Mouse (Mus musculus) ES-E14 (cell line): ENCODE measurements around the gene Psors1c2. TPM values are rescaled to one million over a fixed set of nuclear protein-coding genes. Genes with fewer than 3 reads are reported as not detected.

Experiments
- DNase-seq: peaks from one replicate; pipeline ENCODE4 v3.0.0-alpha.2; 2013; ENCODE audit warnings: low read depth, low spot score
- H3K27ac ChIP-seq: 2 replicates; pipeline ENCODE4 v1.5.1; 2012; ENCODE audit warnings: low read depth, mild to moderate bottlenecking, low read length, moderate library complexity, mixed read lengths; ENCODE audit not compliant: poor library complexity, insufficient read depth, severe bottlenecking
- H3K36me3 ChIP-seq: 2 replicates; pipeline ENCODE4 v1.6.1; 2012; ENCODE audit warnings: mild to moderate bottlenecking, low read length, moderate library complexity, mixed read lengths; ENCODE audit not compliant: control insufficient read depth, poor library complexity, insufficient read depth, severe bottlenecking
- H3K4me1 ChIP-seq, 2 experiments: fragments of 150-350 bp in 1 of 2; sonication (generic) in 1 of 2; 2 replicates each; pipeline ENCODE4 v1.6.1; 2012; ENCODE audit warnings: low read length in 2 of 2, mild to moderate bottlenecking in 1 of 2, mixed read lengths in 1 of 2; ENCODE audit not compliant: control insufficient read depth in 2 of 2, insufficient read depth in 2 of 2, poor library complexity in 1 of 2
- H3K4me3 ChIP-seq, 2 experiments: fragments of 150-350 bp in 1 of 2; sonication (generic) in 1 of 2; 2 replicates each; pipeline ENCODE4 v1.5.1; 2012; ENCODE audit warnings: low read length in 2 of 2, low read depth in 1 of 2, mild to moderate bottlenecking in 1 of 2, mixed read lengths in 1 of 2; ENCODE audit not compliant: insufficient read depth in 1 of 2, poor library complexity in 1 of 2, severe bottlenecking in 1 of 2
- H3K9ac ChIP-seq: 2 replicates; pipeline ENCODE4 v1.6.1; 2012; ENCODE audit warnings: low read depth, mild to moderate bottlenecking, low read length, mixed read lengths; ENCODE audit not compliant: poor library complexity, insufficient read depth, severe bottlenecking
- H3K9me3 ChIP-seq: fragments of 150-350 bp; sonication (generic); 2 replicates; pipeline ENCODE4 v1.6.1; 2012; ENCODE audit warnings: low read depth, mild to moderate bottlenecking, low read length; ENCODE audit not compliant: control insufficient read depth, insufficient read depth
- CHD2 ChIP-seq: IDR thresholded peaks from 2 replicates; pipeline ENCODE4 v1.6.1; 2014; ENCODE audit warnings: mild to moderate bottlenecking, low read depth, low read length, inconsistent platforms
- HCFC1 ChIP-seq: IDR thresholded peaks from 2 replicates; pipeline ENCODE4 v1.6.1; 2012; ENCODE audit warnings: low read length, inconsistent platforms, borderline replicate concordance; ENCODE audit not compliant: insufficient read depth
- MAFK ChIP-seq: IDR thresholded peaks from 2 replicates; pipeline ENCODE4 v1.6.1; 2014; ENCODE audit warnings: mild to moderate bottlenecking, low read depth, low read length, inconsistent platforms; ENCODE audit not compliant: insufficient read depth
- ZC3H11A ChIP-seq: IDR thresholded peaks from 2 replicates; pipeline ENCODE4 v1.6.1; 2012; ENCODE audit warnings: low read depth, mild to moderate bottlenecking, inconsistent platforms, low read length, borderline replicate concordance
- ZNF384 ChIP-seq: IDR thresholded peaks from 2 replicates; pipeline ENCODE4 v1.6.1; 2012; ENCODE audit warnings: low read depth, low read length, inconsistent platforms
- in situ Hi-C, 2 experiments: fragments of 600-800 bp; cut with MboI; formaldehyde crosslinking; loops; one replicate each; pipeline ENCODE4 v1.15.1; 2025; ENCODE audit warnings: low sequenced_read_pairs in 2 of 2, inconsistent platforms in 1 of 2; ENCODE audit not compliant: unreplicated experiment in 2 of 2
- total RNA-seq: library from RNA; depleted of rRNA; stranded (reverse); fragments of 300-350 nt; gene quantifications from 2 replicates; pipeline ENCODE4 v1.2.3, GENCODE M21; 2012

Psors1c2 gene
- total RNA-seq, 1 experiment = 8.9 TPM

GRCm38 (mm10) chr17:35537421-35537820 is 4.4 kb downstream of the Psors1c2 start:
- peaks cover 2 to 23% of the 10 kb centered on the region in 2 experiments; a peak in 3 of 4 replicates for H3K4me1 ChIP-seq
- TF ChIP-seq ZC3H11A = no peak
- in situ Hi-C loops = no loop called here

GRCm38 (mm10) chr17:35538476-35538875 is 5.5 kb downstream of the Psors1c2 start:
- H3K9me3 ChIP-seq = no peaks in the 10 kb centered on the region
- peaks cover under 1 to 17% of the 10 kb centered on the region in 2 experiments; a peak in 3 of 4 replicates for H3K4me1 ChIP-seq
- no peaks in the 10 kb centered on the region for H3K36me3 ChIP-seq
- no peak overlapping the region for H3K27ac ChIP-seq
- in situ Hi-C loops = no loop called here
- no peak for DNase-seq
- no peak overlapping the region for H3K9ac ChIP-seq
- no peak for TF ChIP-seq CHD2
- no peak for TF ChIP-seq ZNF384
- TF ChIP-seq MAFK = no peak
- TF ChIP-seq ZC3H11A = no peak
- no peak for TF ChIP-seq HCFC1
- no peak overlapping the region for H3K4me3 ChIP-seq

More at GRCm38 (mm10) chr17:35537421-35537820, 4.4 kb downstream of the Psors1c2 start:
- Histone ChIP-seq H3K9ac (no peak overlapping the region), H3K9me3 (no peaks in the 10 kb centered on the region), H3K36me3 (no peaks in the 10 kb centered on the region), H3K27ac (no peak overlapping the region), H3K4me3 (no peak overlapping the region)
- no peak for DNase-seq

GRCm38 (mm10) chr17:35539540-35539939 is 6.5 kb downstream of the Psors1c2 start:
- Histone ChIP-seq H3K4me3 (no peak overlapping the region), H3K9me3 (no peaks in the 10 kb centered on the region), H3K36me3 (no peaks in the 10 kb centered on the region), H3K9ac (0 out of 2 replicates have a peak overlapping the region, but pooled peaks have one; percentile 10), H3K27ac (no peak overlapping the region), H3K4me1 (peaks cover 6 to 13% of the 10 kb centered on the region in 2 experiments; a peak in 3 of 4 replicates)
- TF ChIP-seq ZNF384 = no peak
- no peak for TF ChIP-seq HCFC1
- no peak for TF ChIP-seq MAFK
- no peak for TF ChIP-seq CHD2
- TF ChIP-seq ZC3H11A = no peak
- DNase-seq = no peak
- in situ Hi-C loops = no loop called here

- Histone ChIP-seq H3K36me3 (no peaks in the 10 kb centered on the region), H3K9me3 (no peaks in the 10 kb centered on the region), H3K27ac (peak overlapping the region; percentile 73; the same call in 1 of the 2 replicates), H3K4me1 (peaks cover 8 to 22% of the 10 kb centered on the region in 2 experiments; a peak in 3 of 4 replicates), H3K9ac (peak overlapping the region; percentile 17; the same call in 1 of the 2 replicates), H3K4me3 (peak overlapping the region; percentile 8 to 24; a peak in 2 of 4 replicates)
- no peak for DNase-seq
- TF ChIP-seq MAFK (no peak), CHD2 (no peak), ZC3H11A (no peak), ZNF384 (no peak)
- in situ Hi-C loops = no loop called here
Measured at GRCm38 (mm10) chr17:35542761-35543411, 9.9 kb downstream of the Psors1c2 start.

GRCm38 (mm10) chr17:35543412-35543861 is 10.4 kb downstream of the Psors1c2 start:
- H3K4me3 ChIP-seq = peak overlapping the region; percentile 8 to 24; a peak in 2 of 4 replicates
- in situ Hi-C loops = no loop called here

More at GRCm38 (mm10) chr17:35543412-35543861, 10.4 kb downstream of the Psors1c2 start:
- Histone ChIP-seq H3K36me3 (no peaks in the 10 kb centered on the region), H3K9me3 (no peaks in the 10 kb centered on the region), H3K4me1 (peaks cover 8 to 24% of the 10 kb centered on the region in 2 experiments; a peak in 3 of 4 replicates), H3K9ac (peak overlapping the region; percentile 17; the same call in 1 of the 2 replicates), H3K27ac (peak overlapping the region; percentile 73; the same call in 1 of the 2 replicates)
- TF ChIP-seq ZNF384 = no peak
- no peak for TF ChIP-seq CHD2
- TF ChIP-seq MAFK = no peak
- TF ChIP-seq ZC3H11A = no peak
- no peak for TF ChIP-seq HCFC1
- no peak for DNase-seq
